Mouse (Mus musculus) heart, adult 11 months (tissue): ENCODE results near the gene Plod3.

Source experiments
- DNase-seq: peaks from one replicate; pipeline ENCODE4 v3.0.0; 2022

Gene Plod3

GRCm38 (mm10) chr5:136965686-136966085, 21.1 kb upstream of the Plod3 start:
- DNase-seq: peak; percentile 95

GRCm38 (mm10) chr5:136966331-136966730, 20.5 kb upstream of the Plod3 start, which contains the start of gene Cldn15:
TSS of gene Cldn15 (plus strand) at chr5:136966616.
- DNase-seq: peak; percentile 98

- DNase-seq: peak; percentile 93
Observed at GRCm38 (mm10) chr5:136966861-136967455, 19.9 kb upstream of the Plod3 start.

GRCm38 (mm10) chr5:136967592-136967991, 19.2 kb upstream of the Plod3 start:
- peak; percentile 99 for DNase-seq

- DNase-seq: peak; percentile 97
Observed at GRCm38 (mm10) chr5:136970703-136971102, 16.1 kb upstream of the Plod3 start.

- DNase-seq: no peak
Observed at GRCm38 (mm10) chr5:136973670-136974069, 13.1 kb upstream of the Plod3 start.

- no peak for DNase-seq
Observed at GRCm38 (mm10) chr5:136977769-136978168, 9.1 kb upstream of the Plod3 start.

- no peak for DNase-seq
Observed at GRCm38 (mm10) chr5:136979762-136980161, 7.1 kb upstream of the Plod3 start.

GRCm38 (mm10) chr5:136980974-136981373, 5.8 kb upstream of the Plod3 start:
- DNase-seq: no peak

- DNase-seq: peak; percentile 93
Observed at GRCm38 (mm10) chr5:136982338-136982930, 4.4 kb upstream of the Plod3 start.

- DNase-seq: peak; percentile 87
Observed at GRCm38 (mm10) chr5:136984828-136985227, 2.0 kb upstream of the Plod3 start.

- peak; percentile 99 for DNase-seq
Observed at GRCm38 (mm10) chr5:136987138-136987933, 517 bp downstream of the Plod3 start.

GRCm38 (mm10) chr5:136987934-136988271, 1.1 kb downstream of the Plod3 start, which contains the start of gene Znhit1:
TSS of gene Znhit1 (minus strand) at chr5:136988021.
- DNase-seq: no peak

- DNase-seq: peak; percentile 95
Observed at GRCm38 (mm10) chr5:136988420-136988819, 1.6 kb downstream of the Plod3 start.

GRCm38 (mm10) chr5:136989801-136990200, 3.0 kb downstream of the Plod3 start:
- DNase-seq: peak; percentile 93

GRCm38 (mm10) chr5:136999449-136999848, 12.6 kb downstream of the Plod3 start:
- DNase-seq: no peak

- no peak for DNase-seq
Observed at GRCm38 (mm10) chr5:137000612-137001011, 13.8 kb downstream of the Plod3 start.

- no peak for DNase-seq
Observed at GRCm38 (mm10) chr5:137007276-137007675, 20.5 kb downstream of the Plod3 start.

GRCm38 (mm10) chr5:137009988-137010387, 23.2 kb downstream of the Plod3 start:
- no peak for DNase-seq

- no peak for DNase-seq
Observed at GRCm38 (mm10) chr5:137012401-137012950, 25.7 kb downstream of the Plod3 start.

GRCm38 (mm10) chr5:137015913-137016312, 29.1 kb downstream of the Plod3 start:
- DNase-seq: no peak

- DNase-seq: no peak
Observed at GRCm38 (mm10) chr5:137024318-137024717, 37.5 kb downstream of the Plod3 start.

- peak; percentile 94 for DNase-seq
Observed at GRCm38 (mm10) chr5:137025132-137025531, 38.3 kb downstream of the Plod3 start.

GRCm38 (mm10) chr5:137026092-137026491, 39.3 kb downstream of the Plod3 start, which contains the start of gene Vgf:
TSS of gene Vgf (plus strand) at chr5:137026392.
- no peak for DNase-seq
